Mouse (Mus musculus) lung, postnatal 0 days (tissue): ENCODE data around the gene Gal3st2. TPM values are rescaled to one million over a fixed set of nuclear protein-coding genes. Genes with fewer than 3 reads are reported as not detected.
A peak's percentile ranks its signal among the peaks of the same experiment; 100 is the strongest.
"Not testable (repeated sequence)": the region's sequence is repeated elsewhere in the genome, so short reads cannot be mapped to it uniquely, and the experiment has no call there.

Experiments used
- ATAC-seq: fragments of 200-750 bp; cut with Nextera tagmentation; 2 replicates; pipeline ENCODE4 v1.8.0; 2017; ENCODE audit warnings: moderate library complexity
- DNase-seq: peaks from one replicate; pipeline ENCODE4 v3.0.0-alpha.2; 2016; ENCODE audit warnings: low spot score
- H3K27ac ChIP-seq: fragments of 300-500 bp; sonication (generic); 2 replicates; pipeline ENCODE4 v1.5.1; 2014; ENCODE audit warnings: antibody characterized with exemption, mild to moderate bottlenecking, low read length, mixed read lengths
- H3K27me3 ChIP-seq: fragments of 300-500 bp; sonication (generic); replicated peaks from 2 replicates; pipeline ENCODE4 v1.6.1; 2014; ENCODE audit warnings: low read length, mixed read lengths; ENCODE audit not compliant: insufficient read depth
- H3K36me3 ChIP-seq: fragments of 300-500 bp; sonication (generic); 2 replicates; pipeline ENCODE4 v1.6.1; 2014; ENCODE audit warnings: low read length, mixed read lengths; ENCODE audit not compliant: insufficient read depth
- H3K4me1 ChIP-seq: fragments of 300-500 bp; sonication (generic); 2 replicates; pipeline ENCODE4 v1.6.1; 2014; ENCODE audit warnings: antibody characterized with exemption, low read depth, low read length, mixed read lengths; ENCODE audit not compliant: insufficient read depth
- H3K4me2 ChIP-seq: fragments of 300-500 bp; sonication (generic); replicated peaks from 2 replicates; pipeline ENCODE4 v1.6.1; 2014; ENCODE audit warnings: low read depth, mild to moderate bottlenecking, low read length, moderate library complexity, mixed read lengths
- H3K4me3 ChIP-seq: fragments of 300-500 bp; sonication (generic); 2 replicates; pipeline ENCODE4 v1.5.1; 2014; ENCODE audit warnings: low read depth, low read length
- H3K9ac ChIP-seq: fragments of 300-500 bp; sonication (generic); replicated peaks from 2 replicates; pipeline ENCODE4 v1.6.1; 2014; ENCODE audit warnings: low read depth, mild to moderate bottlenecking
- H3K9me3 ChIP-seq: fragments of 300-500 bp; sonication (generic); 2 replicates; pipeline ENCODE4 v1.6.1; 2016; ENCODE audit warnings: low read length, mixed read lengths
- WGBS: fragments of 180-500 bp; shearing (Covaris S2); extraction: QIAGEN DNeasy Blood & Tissue Kit; methylation state at CpG from one replicate; pipeline ENCODE4 v1.1.7; 2014; 5-methylcytosine and 5-hydroxymethylcytosine counted together
- polyA plus RNA-seq: library from polyadenylated mRNA; unstranded; fragments of >200 nt; fragmentation: Nextera tagmentation; extraction: Ambion mirVana; gene quantifications from 2 replicates; pipeline ENCODE4 v1.2.1, GENCODE M21; 2015

The Gal3st2 gene
- polyA plus RNA-seq, 1 experiment from 2014 or later = 0.25 TPM

- H3K4me2 ChIP-seq, H3K27me3 ChIP-seq, H3K36me3 ChIP-seq, ATAC-seq, H3K9ac ChIP-seq, H3K4me3 ChIP-seq, H3K4me1 ChIP-seq, H3K27ac ChIP-seq, DNase-seq, H3K9me3 ChIP-seq: not testable (repeated sequence)
- WGBS = no CpG with 5 or more reads among the region's 11 CpGs
Observed at GRCm38 (mm10) chr1:93908977-93909586, 48.0 kb downstream of the Gal3st2 start.

- peak; percentile 48; the same call in 1 of the 2 replicates for ATAC-seq
- not testable (repeated sequence) for H3K4me3 ChIP-seq, H3K9ac ChIP-seq, H3K4me2 ChIP-seq, H3K27ac ChIP-seq, H3K9me3 ChIP-seq, DNase-seq, H3K36me3 ChIP-seq, H3K4me1 ChIP-seq, H3K27me3 ChIP-seq
- no CpG with 5 or more reads among the region's 2 CpGs for WGBS
Observed at GRCm38 (mm10) chr1:93911877-93912276, 50.8 kb downstream of the Gal3st2 start.

GRCm38 (mm10) chr1:93917160-93917559 lies 56.1 kb downstream of the Gal3st2 start:
- H3K9me3 ChIP-seq, H3K9ac ChIP-seq, DNase-seq, H3K4me3 ChIP-seq, H3K36me3 ChIP-seq, H3K4me1 ChIP-seq, H3K4me2 ChIP-seq, H3K27me3 ChIP-seq, H3K27ac ChIP-seq, ATAC-seq: not testable (repeated sequence)
- 74% methylated on average over 3 of the region's 3 CpGs for WGBS

GRCm38 (mm10) chr1:93918011-93918410 lies 56.9 kb downstream of the Gal3st2 start, which contains the start of gene Gal3st2b:
Gene Gal3st2b (plus strand): TSS chr1:93918311.
- not testable (repeated sequence) for H3K9ac ChIP-seq, H3K27me3 ChIP-seq, H3K4me2 ChIP-seq, H3K36me3 ChIP-seq, ATAC-seq, H3K9me3 ChIP-seq, DNase-seq, H3K4me3 ChIP-seq, H3K27ac ChIP-seq, H3K4me1 ChIP-seq
- 83% methylated on average over 2 of the region's 2 CpGs for WGBS

GRCm38 (mm10) chr1:93918775-93919174 lies 57.7 kb downstream of the Gal3st2 start:
- H3K4me1 ChIP-seq, H3K9ac ChIP-seq, ATAC-seq, H3K27ac ChIP-seq, DNase-seq, H3K9me3 ChIP-seq, H3K27me3 ChIP-seq, H3K4me2 ChIP-seq, H3K4me3 ChIP-seq, H3K36me3 ChIP-seq: not testable (repeated sequence)
- WGBS = 27% methylated on average over 1 of the region's 1 CpGs

GRCm38 (mm10) chr1:93919321-93919720 lies 58.2 kb downstream of the Gal3st2 start:
- ATAC-seq, H3K36me3 ChIP-seq: not testable (repeated sequence)

GRCm38 (mm10) chr1:93922609-93923008 lies 61.5 kb downstream of the Gal3st2 start:
- not testable (repeated sequence) for H3K27me3 ChIP-seq, DNase-seq, H3K36me3 ChIP-seq, H3K9ac ChIP-seq, H3K4me1 ChIP-seq, ATAC-seq, H3K9me3 ChIP-seq, H3K4me3 ChIP-seq, H3K27ac ChIP-seq, H3K4me2 ChIP-seq
- WGBS = 78% methylated on average over 3 of the region's 3 CpGs

More at GRCm38 (mm10) chr1:93919321-93919720, 58.2 kb downstream of the Gal3st2 start:
- not testable (repeated sequence) for H3K27ac ChIP-seq, H3K4me1 ChIP-seq, H3K27me3 ChIP-seq, H3K4me2 ChIP-seq, H3K9ac ChIP-seq, DNase-seq, H3K9me3 ChIP-seq, H3K4me3 ChIP-seq
- 81% methylated on average over 3 of the region's 3 CpGs for WGBS

GRCm38 (mm10) chr1:93923098-93923497 lies 62.0 kb downstream of the Gal3st2 start:
- not testable (repeated sequence) for H3K9ac ChIP-seq, H3K27ac ChIP-seq, H3K36me3 ChIP-seq, H3K9me3 ChIP-seq, DNase-seq, H3K4me1 ChIP-seq, H3K4me2 ChIP-seq, ATAC-seq, H3K27me3 ChIP-seq, H3K4me3 ChIP-seq
- WGBS = 34% methylated on average over 2 of the region's 2 CpGs
